Mouse (Mus musculus): ENCODE data around the gene Lmln.

- TF ChIP-seq CTCF (IDR thresholded peaks at IDR 0.05; ENCODE audit: extremely low read depth, insufficient read depth, low read length), result no peak
- TF ChIP-seq POLR2A (IDR thresholded peaks at IDR 0.05; ENCODE audit: extremely low read depth, insufficient read depth, low read length), result no peak
Observed at GRCm38 (mm10) chr16:33170716-33171587, 108.6 kb downstream of the Lmln start.
